Mouse (Mus musculus): Measurements from ENCODE around the gene Cdk5rap2.

GRCm38 (mm10) chr4:70391073-70391472 lies 19.2 kb downstream of the Cdk5rap2 start:
- TF ChIP-seq CTCF (IDR thresholded peaks at IDR 0.05 in 2 of 3, conservative IDR thresholded peaks at IDR 0.05 in 1 of 3; ENCODE audit: control insufficient read depth in 1 of 3, insufficient read depth in 1 of 3, low read depth in 2 of 3, low read length in 3 of 3, poor library complexity in 1 of 3, severe bottlenecking in 1 of 3) (no peak), POLR2A (IDR thresholded peaks at IDR 0.05; ENCODE audit: control insufficient read depth in 1 of 2, insufficient read depth in 1 of 2, low read depth in 1 of 2, low read length in 2 of 2, poor library complexity in 1 of 2) (no peak), HCFC1 (IDR thresholded peaks at IDR 0.05; ENCODE audit: low read depth, low read length) (no peak), ETS1 (IDR thresholded peaks at IDR 0.05; ENCODE audit: low read depth, low read length) (no peak), USF1 (IDR thresholded peaks at IDR 0.05; ENCODE audit: low read depth, low read length) (no peak), EP300 (IDR thresholded peaks at IDR 0.05; ENCODE audit: low read depth in 1 of 2, low read length in 2 of 2) (no peak), MYC (IDR thresholded peaks at IDR 0.05; ENCODE audit: low read depth, low read length) (no peak), TBP (IDR thresholded peaks at IDR 0.05; ENCODE audit: low read depth, low read length) (no peak), ZMIZ1 (IDR thresholded peaks at IDR 0.05; ENCODE audit: low read depth, low read length) (no peak), USF2 (IDR thresholded peaks at IDR 0.05; ENCODE audit: borderline replicate concordance in 1 of 2, insufficient read depth in 1 of 2, low read depth in 1 of 2, low read length in 2 of 2) (no peak), MAZ (IDR thresholded peaks at IDR 0.05; ENCODE audit: low read depth, low read length) (no peak), NRF1 (IDR thresholded peaks at IDR 0.05; ENCODE audit: insufficient read depth, low read depth, low read length, poor library complexity, severe bottlenecking) (no peak)

Data from MEL (cell line).